Mouse (Mus musculus) small intestine, adult 2 months (tissue): ENCODE measurements at regions not wholly inside any gene's neighbourhood (a gene's known extent, or its start where the extent isn't known, plus 50 kb on each side); places are given as distances from the start of the nearest gene placed in this dataset.

Experiments
- H3K27ac ChIP-seq: fragments of 200-500 bp; 2 replicates; pipeline ENCODE4 v1.5.1; 2012; ENCODE audit warnings: low read depth, low read length, control low read depth, inconsistent platforms; ENCODE audit not compliant: insufficient read depth
- H3K27me3 ChIP-seq: fragments of 200-500 bp; 2 replicates; pipeline ENCODE4 v1.6.1; 2012; ENCODE audit warnings: mild to moderate bottlenecking, moderate library complexity, low read length, inconsistent platforms; ENCODE audit not compliant: control insufficient read depth, insufficient read depth
- H3K36me3 ChIP-seq: fragments of 200-500 bp; 2 replicates; pipeline ENCODE4 v1.6.1; 2012; ENCODE audit warnings: mild to moderate bottlenecking, low read length, control low read depth, inconsistent platforms; ENCODE audit not compliant: control insufficient read depth, insufficient read depth
- H3K4me1 ChIP-seq: fragments of 200-500 bp; 2 replicates; pipeline ENCODE4 v1.6.1; 2012; ENCODE audit warnings: low read length, inconsistent platforms, mixed read lengths; ENCODE audit not compliant: control insufficient read depth, insufficient read depth, insufficient read length
- H3K4me3 ChIP-seq: fragments of 200-500 bp; 2 replicates; pipeline ENCODE4 v1.5.1; 2012; ENCODE audit warnings: low read depth, mild to moderate bottlenecking, control low read depth, inconsistent platforms, low read length, moderate library complexity
- CTCF ChIP-seq: fragments of 200-500 bp; IDR thresholded peaks from 2 replicates; pipeline ENCODE4 v1.5.1; 2012; ENCODE audit warnings: low read depth, mild to moderate bottlenecking, control low read depth, inconsistent platforms, low read length, moderate library complexity, mixed read lengths; ENCODE audit not compliant: insufficient replicate concordance, insufficient read length; ENCODE audit errors: extremely low read depth
- POLR2A ChIP-seq: fragments of 200-500 bp; IDR thresholded peaks from 2 replicates; pipeline ENCODE4 v1.6.1; 2012; ENCODE audit warnings: low read depth, mild to moderate bottlenecking, control low read depth, inconsistent platforms, low read length, moderate library complexity
- WGBS: fragments of 180-500 bp; shearing (Covaris S2); methylation state at CpG from one replicate; pipeline ENCODE4 v1.1.7; 2018; 5-methylcytosine and 5-hydroxymethylcytosine counted together

- H3K4me3 ChIP-seq = no peak overlapping the region
- TF ChIP-seq POLR2A = no peak
- no peak; the same call in 1 of the 2 replicates for TF ChIP-seq CTCF
- no peaks in the 10 kb centered on the region for H3K36me3 ChIP-seq
- WGBS = 57% methylated on average over 5 of the region's 5 CpGs
- H3K27me3 ChIP-seq = no peaks in the 10 kb centered on the region
- no peaks in the 10 kb centered on the region; the same call in 1 of the 2 replicates for H3K4me1 ChIP-seq
- H3K27ac ChIP-seq = no peak overlapping the region
Observed at GRCm38 (mm10) chr9:116330796-116331195, 155.6 kb upstream of the Tgfbr2 start.

GRCm38 (mm10) chr9:116329147-116329546 is 154.0 kb upstream of the Tgfbr2 start:
- WGBS = 69% methylated on average over 5 of the region's 5 CpGs
- TF ChIP-seq POLR2A (no peak), CTCF (no peak)
- no peak overlapping the region for H3K4me3 ChIP-seq
- no peak overlapping the region for H3K27ac ChIP-seq
- H3K4me1 ChIP-seq = no peaks in the 10 kb centered on the region
- no peaks in the 10 kb centered on the region for H3K36me3 ChIP-seq
- no peaks in the 10 kb centered on the region for H3K27me3 ChIP-seq

GRCm38 (mm10) chr9:116328201-116328600 is 153.0 kb upstream of the Tgfbr2 start:
- WGBS = 65% methylated on average over 3 of the region's 3 CpGs
- no peak for TF ChIP-seq CTCF
- TF ChIP-seq POLR2A = no peak
- H3K27ac ChIP-seq = no peak overlapping the region
- H3K4me1 ChIP-seq = no peaks in the 10 kb centered on the region
- no peaks in the 10 kb centered on the region for H3K27me3 ChIP-seq
- H3K4me3 ChIP-seq = no peak overlapping the region
- H3K36me3 ChIP-seq = no peaks in the 10 kb centered on the region

GRCm38 (mm10) chr9:116327080-116327479 is 151.9 kb upstream of the Tgfbr2 start:
- TF ChIP-seq POLR2A (no peak), CTCF (no peak)
- H3K36me3 ChIP-seq = no peaks in the 10 kb centered on the region

GRCm38 (mm10) chr9:116324971-116325370 is 149.8 kb upstream of the Tgfbr2 start:
- no peak overlapping the region for H3K4me3 ChIP-seq
- 77% methylated on average over 4 of the region's 4 CpGs for WGBS
- TF ChIP-seq POLR2A (no peak), CTCF (no peak)
- no peak overlapping the region for H3K27ac ChIP-seq
- no peaks in the 10 kb centered on the region for H3K36me3 ChIP-seq
- no peaks in the 10 kb centered on the region for H3K27me3 ChIP-seq
- peaks cover 8% of the 10 kb centered on the region; the same call in 1 of the 2 replicates for H3K4me1 ChIP-seq

More at GRCm38 (mm10) chr9:116327080-116327479, 151.9 kb upstream of the Tgfbr2 start:
- H3K27me3 ChIP-seq = no peaks in the 10 kb centered on the region
- H3K27ac ChIP-seq = no peak overlapping the region
- 94% methylated on average over 2 of the region's 2 CpGs for WGBS
- H3K4me1 ChIP-seq = no peaks in the 10 kb centered on the region
- H3K4me3 ChIP-seq = no peak overlapping the region

GRCm38 (mm10) chr9:116323871-116324721 is 148.9 kb upstream of the Tgfbr2 start:
- 88% methylated on average over 9 of the region's 9 CpGs for WGBS
- H3K4me3 ChIP-seq = no peak overlapping the region
- peak overlapping the region; percentile 9; the same call in 1 of the 2 replicates for H3K27ac ChIP-seq

GRCm38 (mm10) chr9:116321908-116322307 is 146.7 kb upstream of the Tgfbr2 start:
- 77% methylated on average over 6 of the region's 6 CpGs for WGBS
- no peaks in the 10 kb centered on the region for H3K36me3 ChIP-seq
- no peak overlapping the region for H3K4me3 ChIP-seq
- no peak overlapping the region for H3K27ac ChIP-seq
- no peak for TF ChIP-seq POLR2A
- no peak for TF ChIP-seq CTCF
- no peaks in the 10 kb centered on the region; the same call in 1 of the 2 replicates for H3K27me3 ChIP-seq
- H3K4me1 ChIP-seq = peaks cover 8% of the 10 kb centered on the region; the same call in 1 of the 2 replicates

More at GRCm38 (mm10) chr9:116323871-116324721, 148.9 kb upstream of the Tgfbr2 start:
- no peak for TF ChIP-seq CTCF
- no peak for TF ChIP-seq POLR2A
- no peaks in the 10 kb centered on the region for H3K36me3 ChIP-seq
- H3K4me1 ChIP-seq = peaks cover 8% of the 10 kb centered on the region; the same call in 1 of the 2 replicates
- H3K27me3 ChIP-seq = no peaks in the 10 kb centered on the region
